Mouse (Mus musculus) layer of hippocampus, adult 18-20 months (tissue): ENCODE measurements around the gene B3gnt9. TPM values are rescaled to one million over a fixed set of nuclear protein-coding genes. Genes with fewer than 3 reads are reported as not detected.
"Not testable (repeated sequence)": the region's sequence is repeated elsewhere in the genome, so short reads cannot be mapped to it uniquely, and the experiment has no call there.

ENCODE experiments used
- DNase-seq, 2 experiments: peaks; one replicate each; pipeline ENCODE4 v3.0.0; 2022; ENCODE audit warnings: low spot score in 2 of 2
- total RNA-seq, 2 experiments: library from RNA; stranded (reverse); gene quantifications; 2 replicates each; pipeline ENCODE4 v1.2.3; 2021

The B3gnt9 gene
- total RNA-seq, 2 experiments from 2014 or later = 3.3 to 3.8 TPM

DNA sequence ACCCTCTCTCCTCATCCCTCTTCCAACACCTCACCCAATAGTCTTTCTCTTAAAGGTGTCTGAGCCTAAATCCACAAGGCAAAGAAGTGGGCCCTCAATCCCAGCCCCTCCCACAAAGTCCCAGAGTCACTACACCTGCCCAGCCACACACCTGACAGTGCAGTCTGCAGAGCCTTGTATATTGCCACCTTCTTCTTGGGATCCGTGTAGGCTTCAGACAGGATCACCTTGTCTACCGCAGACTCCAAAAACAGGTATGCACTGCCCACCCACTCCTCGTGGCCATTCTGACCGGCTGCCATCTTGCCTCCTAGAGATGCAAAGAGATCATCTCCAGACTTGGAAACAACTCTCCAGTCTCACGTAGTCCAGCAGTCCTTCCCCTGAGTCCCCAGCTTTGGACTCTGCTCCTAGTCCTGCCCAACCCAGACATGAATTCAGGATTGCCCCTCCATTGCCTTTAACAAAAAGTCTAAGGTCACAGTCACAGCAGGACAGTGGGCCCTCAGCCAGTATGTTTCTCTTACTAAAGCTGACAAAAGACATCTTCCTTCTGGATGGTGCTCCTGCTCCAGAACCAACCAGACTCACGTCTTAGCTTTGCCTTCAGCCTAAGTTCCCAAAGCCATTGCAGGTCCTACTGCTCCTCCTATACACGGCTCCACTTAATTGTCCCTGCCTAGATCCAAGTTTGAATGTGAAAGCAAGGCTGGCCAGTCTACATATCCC, 5.6 kb upstream of the B3gnt9 start:
- DNase-seq = no peak

DNA sequence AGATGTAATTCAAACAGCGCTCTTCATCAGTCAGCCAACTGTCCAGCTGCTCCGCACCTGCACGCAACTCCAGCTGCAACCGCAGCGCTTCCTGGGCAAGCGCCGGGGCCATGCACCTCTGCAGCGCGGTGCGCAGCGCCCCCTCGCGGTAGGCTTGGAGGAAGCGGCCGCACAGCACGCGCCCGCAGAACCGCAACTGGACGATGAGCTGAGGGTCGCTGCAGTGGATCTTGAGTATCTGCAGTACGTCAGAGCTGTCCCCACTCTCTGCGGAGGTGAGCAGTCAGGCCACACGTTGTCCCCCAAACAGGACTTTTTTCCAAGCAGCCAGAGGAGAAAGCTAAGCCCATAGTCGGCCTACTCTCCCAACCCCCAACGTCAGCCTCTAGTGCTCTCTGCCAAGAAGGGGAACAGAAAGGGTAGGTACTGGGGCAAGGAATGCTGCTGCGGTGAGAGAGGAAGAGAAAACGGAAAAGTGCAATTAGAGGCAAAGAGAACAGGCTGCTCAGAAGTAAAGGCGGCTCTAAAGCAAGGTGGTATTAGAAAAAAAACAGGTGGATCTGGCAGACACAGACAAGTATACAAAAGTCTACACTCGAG, 4.9 kb upstream of the B3gnt9 start:
- peak in 1 of 2 experiments; percentile 66 for DNase-seq

DNA sequence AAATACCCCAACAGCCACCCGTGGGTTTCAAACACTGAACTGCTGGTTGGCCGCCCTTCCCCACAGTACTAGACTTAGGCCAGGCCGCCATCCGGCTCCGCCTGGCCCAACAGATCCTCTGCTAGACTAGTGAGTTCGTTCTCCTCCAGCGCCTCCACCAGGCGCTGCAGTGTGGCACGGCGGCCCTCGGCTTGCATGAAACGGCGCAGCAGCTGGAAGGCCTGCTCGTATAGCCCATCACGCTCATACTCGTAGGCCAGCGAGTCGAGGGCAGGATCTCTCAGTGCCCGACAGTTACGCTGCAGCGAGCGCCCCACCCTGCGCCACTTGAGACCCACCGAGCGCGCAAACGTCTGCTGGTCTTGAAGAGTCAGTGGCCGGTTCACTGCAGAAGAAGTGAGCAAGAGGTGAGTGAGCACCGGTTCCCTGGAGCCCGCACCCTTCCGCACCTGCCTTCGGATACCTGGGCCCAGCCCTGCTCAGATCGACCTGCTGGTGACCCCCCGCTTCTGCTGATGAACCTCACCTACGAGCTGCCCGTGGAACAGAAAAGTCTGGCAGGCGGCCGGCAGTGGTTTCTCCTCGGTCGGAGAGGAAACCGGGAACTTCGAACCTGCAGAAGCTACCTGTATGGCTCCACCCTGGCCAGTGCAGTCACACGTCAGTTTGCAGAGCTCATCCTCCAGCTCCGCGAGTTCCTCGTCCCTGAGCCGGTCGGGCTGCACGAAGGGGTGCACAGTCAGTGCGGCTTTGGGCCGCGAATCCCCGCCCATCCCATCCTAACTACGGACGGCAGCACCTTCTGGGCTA, 4.2 kb upstream of the B3gnt9 start:
- no peak for DNase-seq

DNA sequence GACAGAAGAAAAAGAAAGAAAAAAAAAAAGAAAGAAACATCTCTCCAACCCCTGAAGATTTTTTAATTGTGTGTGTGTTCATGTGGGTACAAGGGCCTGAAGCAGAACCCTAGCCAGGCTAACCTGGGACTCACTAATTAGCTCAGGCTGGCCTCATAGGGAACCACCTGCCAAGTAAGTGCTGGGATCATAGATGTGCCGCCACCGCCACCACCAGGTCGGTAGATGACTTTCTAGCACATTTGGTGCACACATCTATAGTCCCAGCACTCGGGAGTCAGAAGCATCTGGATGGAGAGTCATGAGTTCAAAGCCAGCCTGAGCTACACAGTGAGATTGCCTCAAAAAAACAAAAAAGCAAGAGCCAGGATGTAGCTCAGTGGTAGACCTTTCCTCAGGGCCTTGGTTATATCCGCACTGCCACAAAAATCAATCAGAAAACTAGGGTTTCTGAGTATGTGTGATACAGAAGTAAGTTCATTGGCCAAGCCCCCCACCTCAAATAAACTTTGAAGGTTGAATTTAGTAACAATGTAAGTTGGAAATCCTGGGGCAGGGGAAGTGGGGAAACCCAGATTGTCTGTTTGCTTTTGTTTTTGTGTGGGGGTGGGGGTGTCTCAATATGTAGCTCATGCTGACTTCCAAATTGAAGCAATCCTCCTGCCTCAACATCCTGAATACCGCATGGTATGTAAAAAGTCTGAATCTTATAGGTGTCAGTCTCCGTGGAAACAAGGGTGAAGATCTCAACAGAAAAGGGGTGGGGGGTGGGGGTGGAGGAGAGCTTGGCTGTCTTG, 2.6 kb upstream of the B3gnt9 start:
- no peak for DNase-seq

DNA sequence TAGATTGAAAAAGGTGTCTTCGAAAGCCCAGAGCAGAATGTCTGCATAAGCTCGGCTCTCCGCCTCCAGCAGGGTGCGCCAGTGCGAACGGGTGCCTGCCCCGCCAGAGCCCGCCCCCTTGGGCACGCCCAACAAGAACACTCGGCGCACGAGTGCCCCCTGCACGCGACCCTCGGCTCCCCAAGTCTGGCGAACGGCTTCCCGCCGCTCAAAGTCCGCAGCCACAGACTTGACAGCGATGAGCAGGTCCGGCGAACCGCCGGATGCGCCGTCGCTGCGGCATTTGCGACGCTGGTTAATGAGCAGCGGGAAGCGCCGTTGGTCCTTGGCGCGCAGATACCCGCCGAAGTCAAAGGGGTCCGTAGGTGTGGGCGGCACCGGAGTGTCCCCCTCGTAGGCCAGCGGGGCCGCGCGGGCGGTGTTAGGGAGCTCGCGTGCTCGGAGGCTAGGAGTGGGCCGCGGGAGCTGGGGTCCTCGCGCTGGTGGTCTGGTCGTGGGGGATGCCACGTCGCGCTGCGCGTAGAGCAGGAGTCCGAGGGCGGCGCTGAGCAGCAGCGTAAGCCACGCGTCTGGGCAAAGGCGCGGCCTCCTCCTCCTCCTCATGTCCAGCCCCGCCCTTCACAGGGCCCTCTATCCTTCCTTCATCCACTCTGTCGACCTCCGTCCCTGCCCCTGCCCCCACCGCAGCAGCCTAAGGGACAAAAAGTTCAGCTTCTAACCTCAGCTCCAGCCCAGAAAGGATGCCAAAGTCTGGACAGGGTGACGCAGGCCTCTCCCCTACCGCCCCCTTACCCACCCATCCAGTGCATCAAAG, 594 bp downstream of the B3gnt9 start:
- peak; percentile 87 to 91 for DNase-seq

DNA sequence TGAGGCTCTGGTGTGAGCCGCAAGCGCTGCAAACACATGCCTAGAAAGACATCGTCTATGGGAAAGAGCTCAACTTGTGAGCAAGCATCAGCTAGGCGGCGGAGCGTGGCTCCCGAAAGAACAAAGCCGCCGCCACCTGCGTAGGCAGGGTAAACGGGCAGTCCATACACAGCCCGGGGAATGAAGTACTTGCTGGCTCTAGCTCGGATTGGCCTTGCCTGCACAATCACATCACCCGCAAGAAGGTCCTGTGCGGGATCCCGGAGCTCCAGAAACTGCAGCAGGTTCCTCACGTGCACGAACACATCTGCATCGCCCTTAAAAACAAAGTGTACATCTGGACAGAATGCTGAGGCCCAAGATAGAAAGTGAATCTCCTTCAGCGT, 1.2 kb downstream of the B3gnt9 start:
- DNase-seq = peak in 1 of 2 experiments; percentile 24

DNA sequence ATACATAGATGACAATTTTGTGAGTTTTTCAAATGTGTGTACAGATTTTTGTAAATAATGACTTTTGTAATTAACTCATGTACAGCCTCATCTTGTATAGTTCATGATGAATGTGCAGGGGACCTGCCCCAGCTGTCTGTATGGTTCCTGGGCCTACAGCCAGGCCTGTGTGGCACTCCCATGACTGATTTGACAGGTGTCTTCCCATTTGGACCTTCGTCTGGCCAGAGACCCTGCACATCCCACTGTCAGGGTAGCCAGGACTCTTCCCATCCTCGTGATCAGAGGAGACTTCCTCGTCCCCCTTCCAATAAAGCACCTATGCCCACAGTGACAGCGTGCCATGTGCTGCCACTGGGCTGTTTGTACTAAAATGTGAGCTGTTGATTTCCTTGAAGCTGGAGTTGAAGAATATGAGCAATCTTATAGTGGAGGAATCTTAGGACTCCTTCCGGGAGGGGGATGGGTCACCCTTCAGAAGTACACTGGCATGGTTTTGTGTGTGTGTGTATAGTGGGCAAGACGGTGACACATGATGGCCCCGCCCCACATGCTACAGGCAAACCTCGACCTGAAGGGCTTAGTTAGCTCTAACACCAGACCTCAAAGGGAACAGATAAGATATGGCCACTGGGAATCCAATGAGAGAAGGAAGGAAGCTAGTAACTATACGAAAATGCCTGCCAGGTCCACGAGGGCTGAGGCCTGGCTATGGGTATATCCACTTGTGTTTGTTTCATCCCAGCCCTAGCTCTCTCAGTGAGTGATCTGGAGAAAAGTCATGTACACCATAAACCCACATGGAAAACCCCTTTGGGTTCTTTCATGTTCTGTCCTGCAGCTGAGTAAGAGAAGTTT, 2.0 kb downstream of the B3gnt9 start:
- no peak for DNase-seq

DNA sequence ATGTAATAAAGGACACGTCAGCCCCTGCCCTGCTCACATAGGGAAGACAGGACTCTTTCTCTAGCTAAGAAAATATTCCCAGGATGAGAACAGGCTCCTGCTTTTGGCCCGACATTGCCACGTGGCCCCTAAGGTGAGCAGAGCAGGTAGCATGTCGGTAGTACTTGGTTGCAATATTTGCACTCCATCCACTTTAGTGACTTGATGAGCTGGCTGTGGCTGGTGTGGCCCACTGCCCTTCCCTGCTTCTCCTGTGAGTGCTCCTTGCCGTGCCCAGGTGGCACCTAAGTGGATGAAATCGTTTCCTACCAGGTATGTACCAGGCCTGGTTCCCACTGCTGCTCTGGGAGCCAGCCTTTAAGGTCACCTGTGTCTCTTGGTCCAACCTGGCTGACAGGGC, 3.0 kb downstream of the B3gnt9 start:
- DNase-seq = no peak

DNA sequence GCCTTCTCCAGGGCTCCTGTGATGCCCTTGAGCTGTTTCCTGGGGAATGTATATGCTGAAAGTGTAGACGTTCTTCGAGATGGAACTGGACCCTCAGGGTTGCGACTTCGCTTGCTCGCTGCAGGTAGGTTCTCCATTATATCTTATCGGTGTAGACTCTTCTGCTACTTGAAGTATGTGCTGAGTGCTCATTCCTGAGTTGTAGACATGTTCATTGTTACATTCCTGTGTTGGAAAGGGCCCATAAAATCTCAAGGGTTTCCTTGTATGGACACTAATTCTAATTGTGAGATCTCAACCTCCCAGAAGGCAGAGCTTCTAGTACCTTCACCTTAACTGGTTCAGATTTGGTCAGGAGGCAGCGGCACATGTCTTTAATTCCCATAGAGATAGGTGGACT, 13.9 kb downstream of the B3gnt9 start:
- DNase-seq = no peak

DNA sequence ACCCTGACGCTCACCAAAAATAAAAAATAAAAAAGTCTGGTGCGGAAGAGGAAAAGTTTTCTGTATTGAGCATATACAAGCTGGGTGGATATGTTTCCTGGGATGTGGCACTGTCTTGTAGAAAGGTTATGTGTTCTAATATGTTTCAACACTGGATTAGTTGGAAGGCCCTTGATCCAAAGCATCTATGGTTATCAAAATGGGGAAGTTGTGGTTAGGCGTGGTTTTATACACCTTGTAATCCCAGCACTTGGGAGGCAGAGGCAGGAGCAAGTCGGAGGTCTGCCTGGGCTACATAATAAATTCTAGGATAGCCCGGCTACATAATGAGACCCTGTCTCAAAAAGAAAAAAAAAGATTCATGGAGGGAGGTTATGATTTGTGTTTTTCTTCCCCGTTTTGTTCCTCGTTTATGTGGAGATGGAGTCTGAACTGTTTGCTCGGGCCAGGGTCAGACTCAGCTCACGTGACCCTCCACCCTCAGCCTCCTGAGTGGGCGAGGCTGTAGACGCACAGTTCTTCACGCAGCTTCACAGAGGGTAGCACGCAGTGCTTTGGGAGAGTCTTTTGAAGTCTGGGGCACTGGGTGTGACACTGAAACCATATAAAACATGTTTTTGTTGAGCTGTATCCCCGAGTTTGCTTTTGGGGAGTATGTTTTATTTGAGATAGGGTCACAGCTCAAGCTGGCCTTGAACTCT, 17.4 kb downstream of the B3gnt9 start:
- no peak for DNase-seq

DNA sequence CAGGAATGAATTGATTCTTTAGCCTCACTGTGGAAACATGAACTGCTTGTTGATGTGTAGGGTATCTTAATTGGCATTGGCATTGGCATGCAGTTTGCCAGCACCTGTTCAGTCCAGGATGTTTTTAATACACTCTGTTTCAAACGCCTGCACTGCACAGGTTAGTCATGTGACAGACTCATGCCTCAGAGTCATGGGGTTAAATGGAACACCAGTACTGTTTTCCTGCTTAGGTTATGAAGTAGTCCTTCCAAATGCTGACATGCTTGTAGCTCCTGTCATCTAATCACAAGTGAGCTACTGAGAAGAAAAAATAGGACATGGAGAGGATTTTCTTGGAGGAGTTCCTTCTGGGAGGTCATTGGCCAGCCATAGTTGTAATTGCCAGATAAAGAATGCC, 19.7 kb downstream of the B3gnt9 start:
- DNase-seq = no peak

DNA sequence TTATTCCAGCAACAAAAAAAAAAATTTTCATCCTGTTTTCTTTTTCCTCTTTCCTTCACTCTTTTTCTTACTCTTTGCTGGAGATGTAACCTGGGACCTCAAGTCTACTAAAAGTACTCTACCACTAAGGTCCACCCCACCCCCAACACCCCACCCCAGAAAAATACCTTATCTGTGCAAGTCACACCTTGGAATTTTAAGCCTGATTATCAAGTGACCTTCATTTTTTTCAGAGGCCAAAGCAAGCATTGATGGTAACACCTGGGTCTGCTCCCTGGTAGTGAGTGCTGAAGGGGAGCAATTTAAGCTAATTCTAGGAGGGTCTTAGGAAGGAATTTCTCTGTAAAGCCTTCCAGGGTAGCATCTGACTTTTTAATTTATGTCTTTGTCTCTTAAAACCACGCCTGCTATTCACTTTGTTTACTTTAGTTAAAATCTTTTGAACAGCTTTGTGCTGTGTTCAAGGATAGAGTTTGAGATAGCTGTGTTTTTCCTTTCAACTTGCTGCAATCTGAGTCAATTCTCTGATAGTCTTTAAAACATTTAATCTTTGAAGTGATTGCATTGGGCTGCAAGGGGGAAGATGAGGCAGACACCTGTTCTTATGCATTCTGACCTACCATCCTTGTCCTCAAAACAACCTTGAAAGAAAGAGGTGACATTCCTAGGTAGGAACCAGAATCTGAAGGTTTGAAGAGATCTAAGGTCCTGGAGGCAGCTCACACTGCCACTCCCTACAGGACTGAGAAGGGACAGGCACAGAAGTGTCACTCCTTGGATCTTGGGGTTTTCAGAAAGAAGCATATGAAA, 21.6 kb downstream of the B3gnt9 start:
- no peak for DNase-seq

DNA sequence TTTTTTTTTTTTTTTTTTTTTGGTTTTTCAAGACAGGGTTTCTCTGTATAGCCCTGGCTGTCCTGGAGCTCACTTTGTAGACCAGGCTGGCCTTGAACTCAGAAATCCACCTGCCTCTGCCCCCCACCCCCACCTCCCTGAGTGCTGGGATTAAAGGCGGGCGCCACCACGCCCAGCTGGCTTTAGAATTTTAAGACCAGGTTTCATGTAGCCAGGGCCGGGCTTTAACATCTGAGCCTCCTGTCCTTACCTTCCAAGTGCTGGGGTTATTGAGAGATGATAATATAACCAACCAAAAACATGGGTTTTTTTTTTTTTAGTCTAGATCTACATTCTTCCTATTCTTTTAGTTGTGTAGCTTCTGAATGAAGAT, 22.6 kb downstream of the B3gnt9 start:
- DNase-seq = not testable (repeated sequence)

DNA sequence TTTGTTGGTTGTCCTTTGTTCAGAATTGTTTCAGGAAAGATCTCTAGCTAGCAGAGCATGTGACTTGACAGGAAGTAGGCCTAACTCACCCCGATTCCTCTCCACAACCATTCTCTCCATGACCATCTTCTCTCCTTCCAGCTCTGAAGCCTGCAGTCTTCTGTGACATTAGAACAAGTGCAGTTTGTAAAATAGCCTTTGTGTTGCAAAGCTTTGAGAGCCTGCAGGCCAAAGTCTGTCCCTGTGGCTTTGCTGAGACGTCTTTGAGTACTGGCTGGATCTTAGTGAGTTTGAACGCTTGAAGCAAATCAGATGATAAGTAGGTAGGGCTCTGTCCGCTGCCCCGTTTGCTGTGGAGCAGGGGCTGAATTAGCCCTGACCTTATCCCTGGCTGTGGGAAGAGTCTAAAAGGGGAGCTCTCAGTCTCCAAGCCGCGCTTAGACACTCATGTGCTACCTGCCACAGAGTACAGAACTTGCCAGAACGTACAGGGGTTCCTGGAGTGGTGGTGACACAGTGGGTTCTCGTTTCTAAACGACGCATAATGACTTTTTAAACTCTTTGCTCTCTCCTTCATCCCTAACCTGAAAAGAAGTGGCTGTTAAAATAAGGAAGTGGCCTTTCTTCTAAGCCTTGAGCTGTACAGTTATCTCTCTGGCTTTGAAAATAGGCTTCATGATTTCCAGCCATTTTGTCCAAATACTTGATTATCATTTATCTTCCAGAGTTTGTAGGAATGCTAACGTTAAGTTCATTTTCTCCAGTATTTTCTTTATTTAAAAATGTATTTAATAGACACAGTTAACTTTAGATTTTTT, 23.2 kb downstream of the B3gnt9 start:
- no peak for DNase-seq

DNA sequence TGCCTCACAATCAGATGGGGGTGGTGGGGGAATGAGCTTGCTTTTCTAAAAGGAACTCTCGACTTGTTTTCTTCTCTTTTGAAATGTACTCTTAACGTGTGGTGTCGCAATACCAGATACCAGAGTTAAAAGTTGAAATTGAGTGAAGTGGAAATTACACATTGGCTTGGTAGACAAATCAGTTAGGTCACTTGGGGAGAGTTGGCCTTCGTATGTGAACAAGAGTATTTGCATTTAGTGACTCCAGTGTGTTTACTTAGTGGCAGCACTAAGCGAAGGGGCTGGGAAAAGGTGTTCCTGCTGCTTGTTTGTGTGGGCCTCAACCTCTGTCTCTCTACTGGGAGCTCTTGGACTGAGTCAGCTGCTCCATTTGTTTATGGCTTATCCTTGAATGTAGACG, 29.0 kb downstream of the B3gnt9 start:
- DNase-seq = no peak

DNA sequence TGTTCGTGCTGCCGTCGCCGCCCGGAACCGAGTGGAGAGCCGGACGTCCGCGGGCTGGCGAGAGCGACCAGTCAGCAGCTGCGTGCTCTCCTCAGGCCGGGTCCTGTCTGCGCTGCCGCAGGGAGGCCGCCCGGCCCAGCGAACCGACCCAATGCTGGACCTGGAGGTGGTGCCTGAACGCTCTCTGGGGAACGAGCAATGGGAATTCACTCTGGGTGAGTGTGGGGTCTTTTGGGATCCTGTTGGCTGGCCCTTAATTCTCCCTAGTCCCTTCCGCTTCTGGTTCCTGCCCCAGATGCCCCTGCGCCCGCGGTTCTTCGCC, 29.7 kb downstream of the B3gnt9 start:
- DNase-seq = no peak

DNA sequence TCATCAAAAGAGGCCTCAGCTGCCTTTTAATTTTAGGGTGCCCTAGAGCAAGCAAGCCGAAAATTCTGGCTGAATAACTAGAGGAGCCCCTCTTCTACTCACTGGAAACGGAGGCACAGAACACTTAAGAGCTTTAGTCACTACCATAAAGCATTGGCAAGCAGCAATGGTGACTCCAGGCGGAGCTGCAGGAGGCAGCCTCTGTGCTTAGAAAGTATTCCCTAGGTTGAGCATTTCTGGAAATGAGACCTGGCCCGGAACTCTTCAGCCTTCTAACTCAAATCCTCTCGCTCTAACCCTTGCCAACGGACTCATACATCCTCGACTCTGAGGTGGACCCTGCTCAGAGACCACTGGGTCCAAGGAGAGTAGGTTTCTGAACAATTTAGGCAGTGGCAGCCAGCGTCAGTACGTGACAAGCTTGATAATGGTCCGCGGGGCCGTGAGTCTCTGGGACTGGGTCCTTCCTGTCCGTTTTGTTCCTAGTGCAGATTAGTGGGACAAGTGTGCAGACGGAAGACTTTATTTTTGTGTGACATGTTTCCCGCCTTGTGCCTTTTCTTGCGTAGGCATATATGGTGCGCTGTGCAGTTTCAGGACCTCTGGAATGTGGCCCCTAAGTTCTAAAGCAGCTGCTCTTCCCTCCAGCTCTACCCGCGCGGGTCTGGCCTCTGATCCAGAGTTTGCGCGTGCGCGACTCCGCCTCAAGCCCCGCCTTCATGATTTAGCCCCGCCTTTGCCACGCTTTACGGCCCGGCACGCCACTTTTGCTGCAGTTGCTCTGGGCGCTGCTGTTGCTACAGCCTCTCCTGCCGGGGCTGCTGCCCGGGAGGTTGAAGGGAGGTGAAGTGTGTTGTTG, 30.3 kb downstream of the B3gnt9 start, which contains the start of gene D230025D16Rik:
Gene D230025D16Rik, plus strand, starts transcription at position 733 of the 859 bp plus-strand sequence.
- peak; percentile 88 to 95 for DNase-seq
